Mouse (Mus musculus) heart, postnatal 14 days (tissue): ENCODE results near the gene Stfa3. TPM values are rescaled to one million over a fixed set of nuclear protein-coding genes. Genes with fewer than 3 reads are reported as not detected.
"Not testable (repeated sequence)": the region's sequence is repeated elsewhere in the genome, so short reads cannot be mapped to it uniquely, and the experiment has no call there.

ENCODE experiments used
- DNase-seq, 2 experiments: peaks; one replicate each; pipeline ENCODE4 v3.0.0; 2021 to 2022
- intact Hi-C: fragments of 180-260 bp; cut with DNase I; formaldehyde crosslinking; loops from one replicate; pipeline ENCODE4 v1.15.1; 2025
- long read RNA-seq, 2 experiments: library from polyadenylated mRNA; stranded (forward); transcript quantifications; one replicate each; pipeline ENCODE4 v2.0.0; 2021
- total RNA-seq, 2 experiments: library from RNA; stranded (reverse); gene quantifications; 2 replicates each; pipeline ENCODE4 v1.2.3; 2021

The Stfa3 gene
- not detected for total RNA-seq
- long read RNA-seq, experiment 1 = 0 reads
- long read RNA-seq, experiment 2 = 0 reads

DNA sequence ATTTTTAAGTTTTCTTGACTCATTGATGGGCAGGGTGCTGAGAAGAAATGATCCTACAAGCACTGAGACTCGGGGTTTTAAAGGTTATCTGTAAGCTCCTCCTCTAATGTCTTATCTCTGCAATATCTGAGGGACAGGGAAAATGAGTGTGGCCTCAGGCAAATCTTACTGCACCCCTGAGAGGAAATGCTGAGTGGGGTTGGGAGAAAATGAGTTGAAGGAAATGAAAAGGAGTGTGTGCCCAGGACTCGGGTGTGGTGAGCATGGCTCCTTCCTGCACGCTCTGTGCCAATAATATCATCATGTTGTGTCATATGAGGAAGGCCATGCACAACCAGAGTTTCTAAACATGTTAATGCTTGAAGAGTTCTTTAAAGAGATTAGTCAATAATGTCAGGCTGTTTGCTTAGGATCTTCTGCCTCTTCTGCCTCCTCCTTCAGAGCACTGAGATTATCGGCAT lies at the start of gene Stfa3:
TSS of gene Stfa3 (minus strand) at position 51 of the 461 bp plus-strand sequence.
- DNase-seq = no peak
- intact Hi-C loops = no loop called here

GRCm38 (mm10) chr16:36502286-36502685 lies 47.1 kb upstream of the Stfa3 start:
- intact Hi-C loops = no loop called here
- peak in 1 of 2 experiments; percentile 38 for DNase-seq

DNA sequence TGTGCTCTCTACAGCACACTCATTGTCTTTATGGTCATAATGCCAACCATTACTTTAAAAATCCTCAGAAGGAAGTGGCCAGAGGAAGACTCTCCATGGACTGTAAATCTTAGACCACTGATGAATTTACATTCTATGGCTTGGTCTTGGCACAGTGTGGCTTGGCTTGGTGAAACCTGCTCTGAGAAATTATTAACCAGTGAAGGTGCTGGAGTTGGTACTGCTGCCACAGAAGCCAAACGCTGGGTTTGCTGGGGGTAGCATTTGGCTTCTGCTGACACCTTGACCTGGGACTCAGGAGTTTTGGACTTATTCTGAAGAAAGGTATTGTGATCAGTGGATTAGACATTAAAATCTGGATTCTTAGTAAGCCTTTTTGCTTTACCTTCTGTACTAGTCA lies 37.2 kb upstream of the Stfa3 start:
- DNase-seq = no peak
- intact Hi-C loops = no loop called here

DNA sequence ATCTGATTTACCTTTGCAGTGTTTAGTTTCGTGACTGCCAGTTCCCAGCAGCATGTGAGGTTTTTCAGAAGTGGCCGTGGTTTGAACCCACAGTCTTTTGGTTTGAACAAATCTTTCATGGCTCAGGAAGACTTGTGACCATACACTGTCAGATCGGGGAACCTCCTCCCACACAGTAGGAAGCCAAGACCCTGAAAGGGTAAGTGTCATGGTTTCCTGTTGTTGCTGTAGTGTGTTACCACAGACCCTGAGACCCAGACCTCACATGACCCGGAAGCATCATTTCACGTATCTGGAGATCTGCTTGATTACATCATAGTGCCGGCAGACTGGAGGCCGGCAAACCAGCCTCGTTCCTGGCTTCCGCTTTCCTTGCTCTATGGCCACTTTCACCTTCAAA lies 21.7 kb upstream of the Stfa3 start:
- peak in 1 of 2 experiments; percentile 5 for DNase-seq
- intact Hi-C loops = no loop called here

GRCm38 (mm10) chr16:36475530-36475929 lies 20.3 kb upstream of the Stfa3 start:
- intact Hi-C loops = no loop called here
- DNase-seq = no peak

DNA sequence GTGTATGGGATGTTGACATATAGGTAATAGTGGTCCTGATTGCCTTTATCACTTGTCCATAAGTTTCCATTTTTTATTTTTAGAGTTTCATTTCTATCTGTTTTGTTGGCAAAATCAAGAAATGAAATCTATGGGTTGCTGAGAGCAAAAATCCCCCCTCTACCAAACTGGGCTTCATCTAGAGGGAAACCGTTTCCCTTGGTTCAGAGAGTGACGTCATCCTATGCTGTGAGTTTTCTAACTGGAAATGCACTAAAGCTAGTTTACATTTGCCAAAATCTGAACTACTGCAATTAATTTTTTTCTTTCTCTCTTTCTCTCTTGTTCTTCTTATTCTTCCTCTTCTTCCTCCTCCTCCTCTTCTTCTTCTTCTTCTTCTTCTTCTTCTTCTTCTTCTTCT lies 19.7 kb upstream of the Stfa3 start:
- intact Hi-C loops = loop anchor here (5.0 kb wide), 1 partner anchor 237 kb away; no protein-coding TSS in a partner anchor
- DNase-seq = no peak

DNA sequence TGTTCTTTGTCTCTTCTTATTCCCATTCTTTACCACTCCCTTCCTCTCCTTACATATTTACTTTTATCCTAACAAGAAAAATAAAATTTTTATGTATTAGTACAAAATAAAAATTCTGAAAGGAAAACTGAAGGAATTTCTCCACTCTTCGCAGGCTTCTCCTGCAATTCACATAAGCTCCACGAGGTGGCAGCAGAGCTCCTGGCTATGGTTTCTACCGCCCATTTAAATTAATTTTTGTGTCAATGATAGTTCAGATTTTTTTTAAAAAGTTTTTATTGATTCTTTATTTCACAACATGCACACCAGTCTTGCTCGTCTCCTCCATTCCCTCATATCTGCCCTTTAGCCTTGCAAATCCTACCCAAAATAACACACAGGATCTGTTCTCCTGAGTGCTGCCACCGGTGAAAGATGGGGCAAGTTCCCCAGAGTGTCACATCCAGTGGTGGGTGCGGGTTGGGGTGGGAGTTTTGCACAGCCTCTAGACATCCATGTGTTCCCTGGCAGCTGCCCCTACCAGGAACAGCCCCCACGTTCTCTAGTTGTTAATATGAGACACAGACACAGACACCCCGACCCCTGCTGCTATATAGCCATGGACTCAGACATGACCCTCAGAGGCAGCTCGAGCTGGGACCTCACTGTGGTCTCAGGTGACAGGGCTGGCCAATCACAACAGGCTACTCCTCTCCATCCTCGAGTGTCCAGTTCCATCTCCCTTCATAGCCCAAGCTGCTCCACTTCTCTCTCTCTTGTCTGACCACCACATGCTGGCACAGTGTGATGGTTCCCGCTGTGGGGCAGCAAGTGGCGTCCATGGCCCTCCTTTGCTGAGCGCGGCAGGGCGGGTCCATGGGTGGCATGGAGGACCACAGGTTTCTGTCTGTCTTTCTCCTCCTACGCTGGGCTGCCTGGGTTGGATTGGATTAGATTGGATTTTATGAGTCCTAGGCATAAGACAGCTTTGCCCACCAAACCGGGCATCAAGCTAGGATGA lies 18.3 kb upstream of the Stfa3 start:
- intact Hi-C loops = loop anchor here (2.0 to 5.0 kb wide), 4 partner anchors 149 to 537 kb away; partner anchors contain the start of gene Polq

DNA sequence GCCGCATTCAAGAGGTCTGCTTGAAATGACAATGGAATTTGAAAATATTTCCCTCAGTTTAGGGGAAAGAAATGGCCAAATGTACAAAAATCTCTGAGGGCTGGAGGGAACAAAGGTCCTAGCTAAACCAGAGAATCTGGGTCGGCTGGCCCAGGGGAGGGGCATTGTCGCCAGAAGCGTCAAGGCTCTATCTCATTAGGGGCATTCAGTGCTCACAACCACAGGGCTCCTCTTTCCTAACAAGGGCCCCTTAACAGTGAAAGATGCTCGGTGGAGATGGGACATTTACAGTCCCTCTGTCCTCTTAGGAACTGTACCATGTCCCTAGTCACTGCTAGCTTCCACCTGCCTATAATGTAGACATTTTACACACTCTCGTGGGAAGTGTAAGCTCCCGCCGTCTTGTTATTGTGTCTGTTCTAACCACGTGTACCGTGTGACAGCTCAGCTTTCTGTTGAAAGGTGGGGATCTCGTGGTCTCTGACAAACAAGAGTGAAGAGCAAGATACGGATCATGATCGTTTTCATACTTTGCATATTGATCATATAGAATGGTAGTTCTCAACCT lies 16.0 kb upstream of the Stfa3 start:
- intact Hi-C loops = loop anchor here (5.0 kb wide), 1 partner anchor 241 kb away; no protein-coding TSS in a partner anchor
- no peak for DNase-seq

More for the DNA sequence above, 18.3 kb upstream of the Stfa3 start:
- DNase-seq = peak; percentile 49 to 67

- DNase-seq = peak in 1 of 2 experiments; percentile 30
- intact Hi-C loops = loop anchor here (5.0 kb wide), 1 partner anchor 242 kb away; no protein-coding TSS in a partner anchor
Observed at GRCm38 (mm10) chr16:36469955-36470478, 14.8 kb upstream of the Stfa3 start.

DNA sequence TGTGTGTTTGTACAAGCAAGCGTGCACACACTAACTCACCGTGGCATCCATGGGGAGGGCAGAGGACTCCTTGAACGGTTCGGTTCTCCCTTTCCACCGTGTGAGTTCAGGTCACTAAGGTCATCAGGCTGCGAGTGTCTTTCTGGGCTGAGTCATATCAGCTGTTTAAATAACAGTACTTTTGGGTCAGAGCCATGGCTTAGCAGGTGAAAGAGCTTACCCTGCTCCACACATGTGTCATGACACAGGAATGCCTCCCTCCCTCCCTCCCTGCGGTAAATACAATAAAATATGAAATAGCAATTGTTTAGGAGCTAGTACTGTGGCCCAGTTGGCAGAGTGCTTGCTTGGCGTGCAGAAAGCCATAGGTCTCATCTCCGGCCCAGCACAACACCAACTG lies 14.2 kb upstream of the Stfa3 start:
- intact Hi-C loops = no loop called here
- no peak for DNase-seq

- intact Hi-C loops = no loop called here
- DNase-seq = peak in 1 of 2 experiments; percentile 9
Observed at GRCm38 (mm10) chr16:36468862-36469261, 13.7 kb upstream of the Stfa3 start.

DNA sequence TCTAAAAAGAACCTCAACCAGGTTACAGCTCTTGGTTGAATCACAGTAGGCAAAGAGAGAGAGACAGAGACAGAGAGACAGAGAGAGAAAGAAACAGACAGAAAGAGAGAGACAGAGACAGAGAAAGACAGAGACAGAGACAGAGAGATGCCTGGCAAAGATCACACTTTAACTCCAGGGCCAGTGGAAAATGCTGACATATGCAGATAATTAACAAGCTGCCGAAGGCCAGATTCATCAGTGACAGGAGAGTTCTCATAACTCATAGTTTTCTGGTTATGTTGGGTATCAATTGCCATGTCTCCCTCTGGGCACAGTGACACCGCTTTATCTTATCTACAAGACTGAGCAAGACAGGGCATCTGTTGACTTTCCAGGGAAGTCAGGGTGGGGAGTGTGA lies 12.7 kb upstream of the Stfa3 start:
- intact Hi-C loops = no loop called here
- no peak for DNase-seq

GRCm38 (mm10) chr16:36465436-36465835 lies 10.2 kb upstream of the Stfa3 start:
- no peak for DNase-seq
- intact Hi-C loops = no loop called here

GRCm38 (mm10) chr16:36464076-36464475 lies 8.9 kb upstream of the Stfa3 start:
- intact Hi-C loops = no loop called here
- DNase-seq = no peak

DNA sequence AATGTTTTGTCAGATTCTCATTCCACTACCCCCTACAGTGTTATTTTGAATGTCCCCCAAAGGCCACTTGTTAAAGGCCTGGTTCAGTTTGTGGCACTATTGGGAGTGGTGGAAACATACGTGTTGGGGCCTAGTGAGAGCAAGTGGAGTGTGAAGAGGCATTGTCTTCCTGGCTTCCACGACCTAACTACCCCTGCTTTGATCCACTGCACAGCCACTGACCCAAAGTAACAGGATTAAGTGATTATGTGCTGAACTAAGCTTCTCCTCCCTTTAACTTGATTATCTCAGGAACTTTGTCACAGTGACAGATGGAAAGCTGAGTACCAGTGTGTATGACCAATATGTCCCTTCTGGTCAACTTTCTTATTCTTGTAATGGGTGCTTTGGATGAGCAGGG lies 5.2 kb upstream of the Stfa3 start:
- intact Hi-C loops = no loop called here
- DNase-seq = no peak

- DNase-seq, intact Hi-C loops: not testable (repeated sequence)
Observed at GRCm38 (mm10) chr16:36420979-36421378, 34.2 kb downstream of the Stfa3 start.

DNA sequence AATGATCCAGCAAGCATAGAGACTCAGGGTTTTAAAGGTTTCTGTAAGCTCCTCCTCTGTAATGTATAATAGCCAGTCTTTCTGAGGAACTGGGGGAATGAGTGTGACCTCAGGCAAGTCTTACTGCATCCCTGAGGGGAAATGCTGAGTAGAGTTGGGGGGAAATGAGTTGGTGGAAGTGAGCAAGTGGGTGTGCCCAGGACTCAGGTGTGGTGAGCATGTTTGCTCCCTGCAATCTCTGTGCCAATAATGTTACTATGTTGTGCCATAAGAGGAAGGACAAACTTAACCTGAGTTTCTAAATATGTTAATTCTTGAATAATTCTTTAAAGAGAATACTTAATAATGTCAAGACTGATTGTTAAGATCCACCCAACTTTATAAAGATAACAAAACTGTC lies 46.8 kb downstream of the Stfa3 start, which contains the start of gene Stfa2:
TSS of gene Stfa2 (minus strand) at position 101 of the 400 bp plus-strand sequence.
- intact Hi-C loops = no loop called here

More for the DNA sequence above, 46.8 kb downstream of the Stfa3 start, which contains the start of gene Stfa2:
- DNase-seq = no peak
